Mouse (Mus musculus): ENCODE measurements around the gene Dido1. TPM values are rescaled to one million over a fixed set of nuclear protein-coding genes. Genes with fewer than 3 reads are reported as not detected.
A peak's percentile ranks its signal among the peaks of the same experiment; 100 is the strongest.

Gene Dido1
- total RNA-seq, 2 experiments from 2014 or later: 37.4 to 42.9 TPM

DNA sequence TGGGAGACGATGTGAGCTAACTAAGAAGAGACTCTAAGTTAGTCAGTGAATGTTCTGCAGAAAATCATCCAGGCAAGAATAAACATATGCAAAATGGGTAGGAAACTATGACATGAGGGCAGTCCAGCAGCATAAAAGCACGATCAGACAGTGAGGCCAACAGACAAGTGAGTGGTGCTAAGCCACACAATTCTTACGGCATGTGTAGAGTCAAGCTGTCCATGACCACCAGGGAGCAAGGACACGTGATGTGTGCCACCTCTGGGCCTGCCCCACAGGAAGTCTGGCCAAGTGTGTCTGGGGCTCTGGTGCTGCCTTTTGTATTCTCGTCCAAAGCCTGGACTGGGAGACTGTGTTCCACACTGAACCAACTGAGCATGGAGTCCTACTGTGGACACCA is 20.0 kb downstream of the Dido1 start:
- ATAC-seq (replicated peaks; ENCODE audit: poor library complexity): peak; percentile 35

DNA sequence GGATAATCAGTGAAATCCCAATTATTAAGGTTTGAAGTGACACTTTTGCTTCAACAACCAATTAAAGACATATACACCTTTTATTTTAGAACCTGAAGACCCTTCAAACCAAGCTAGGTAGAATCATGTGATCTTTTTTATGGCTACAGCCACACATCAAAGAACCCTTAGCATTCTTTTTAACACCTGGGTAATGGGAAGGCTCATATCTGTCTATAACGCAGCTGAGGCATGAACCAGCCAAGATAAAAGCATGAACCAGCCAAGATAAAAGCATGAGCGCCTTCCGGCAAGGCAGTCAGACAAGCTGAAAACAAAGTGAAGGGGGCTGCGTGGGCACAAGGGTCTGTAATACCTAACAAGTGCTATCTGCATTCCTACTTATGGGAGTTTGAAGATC is 25.8 kb downstream of the Dido1 start:
- no peak for ATAC-seq (replicated peaks; ENCODE audit: poor library complexity)

DNA sequence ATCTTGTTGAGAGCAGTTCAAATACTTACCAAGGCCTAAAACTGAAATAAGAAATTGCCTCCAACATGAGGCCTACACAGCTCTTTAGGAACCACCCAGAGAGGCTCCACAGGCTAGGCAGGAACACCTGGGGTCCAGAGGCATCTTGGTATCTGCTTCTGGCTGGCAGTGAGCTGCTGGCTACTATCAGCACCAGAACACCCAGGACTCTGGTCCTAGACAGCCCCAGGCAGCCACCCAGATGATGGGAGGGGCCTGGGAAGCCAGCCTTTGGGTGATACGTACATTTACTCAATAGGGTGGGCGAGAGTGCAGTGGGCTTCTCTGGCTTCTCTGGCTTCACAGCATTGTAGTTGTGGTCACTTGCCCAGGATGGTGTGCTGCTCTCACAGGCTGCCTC is 26.3 kb downstream of the Dido1 start:
- peak; percentile 55 for ATAC-seq (replicated peaks; ENCODE audit: poor library complexity)

DNA sequence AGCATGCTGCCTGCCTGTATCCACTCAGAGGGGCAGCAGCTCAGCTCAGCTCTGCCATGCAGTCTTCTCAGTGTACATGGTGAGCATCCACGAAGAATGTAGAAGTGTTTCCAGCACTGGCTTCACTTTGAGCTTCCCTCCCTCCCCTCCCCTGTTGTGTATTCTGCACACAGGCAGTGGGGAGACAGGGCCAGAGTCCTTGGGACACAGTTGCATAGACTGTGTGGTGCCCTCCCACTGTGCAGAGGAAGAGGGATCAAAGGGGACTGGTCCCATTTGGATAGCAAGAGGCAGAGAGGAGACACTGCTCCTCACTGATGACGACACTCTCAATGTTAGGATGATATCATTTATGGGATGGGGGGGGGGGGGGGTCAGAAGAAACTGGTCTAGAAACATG is 28.6 kb downstream of the Dido1 start:
- no peak for ATAC-seq (replicated peaks; ENCODE audit: poor library complexity)

DNA sequence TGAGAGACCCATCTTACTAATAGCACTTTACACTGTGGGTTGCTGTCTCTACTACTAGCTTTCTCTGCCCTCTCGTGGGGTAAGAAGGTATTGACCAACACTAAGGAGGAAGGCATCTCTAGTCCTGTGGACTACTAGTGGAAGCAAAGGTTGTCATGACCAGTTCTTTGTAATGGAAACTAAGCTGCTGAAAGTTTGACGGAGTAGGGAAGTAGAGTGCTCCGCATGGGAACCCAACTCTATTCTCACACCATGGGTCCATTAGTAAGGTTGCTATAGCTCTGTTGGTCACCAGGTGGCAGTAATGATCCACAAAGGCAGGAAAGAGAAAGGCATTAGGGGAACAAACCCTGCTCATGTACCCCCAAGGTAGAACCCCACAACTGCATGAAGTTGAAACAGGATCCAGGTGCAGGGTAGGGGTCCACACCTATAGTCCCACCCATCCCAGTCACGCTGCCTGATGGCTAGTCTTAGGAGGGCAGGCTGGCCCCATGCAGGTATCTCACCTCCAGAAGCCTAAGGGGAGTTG is 31.1 kb downstream of the Dido1 start:
- ATAC-seq (replicated peaks; ENCODE audit: poor library complexity): peak; percentile 89

DNA sequence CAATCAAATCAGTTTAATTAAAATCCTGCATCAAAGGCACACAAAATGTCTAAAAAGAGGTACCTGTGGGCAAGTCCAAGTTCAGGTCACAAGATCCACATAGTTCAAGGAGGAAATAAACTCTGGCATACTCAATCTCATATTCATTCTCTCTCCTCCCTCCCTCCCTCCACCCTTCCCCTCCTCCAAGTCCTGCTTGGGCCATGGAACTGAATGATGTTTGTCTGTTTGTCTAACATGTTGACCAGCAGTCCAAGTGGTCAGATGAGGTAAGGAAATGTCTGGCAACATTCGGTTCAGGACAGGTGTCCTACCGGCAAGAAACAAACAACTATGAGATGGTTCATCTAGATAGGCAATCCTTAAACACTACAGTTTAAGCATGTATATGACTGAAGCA is 33.1 kb downstream of the Dido1 start:
- ATAC-seq (replicated peaks; ENCODE audit: poor library complexity): no peak

DNA sequence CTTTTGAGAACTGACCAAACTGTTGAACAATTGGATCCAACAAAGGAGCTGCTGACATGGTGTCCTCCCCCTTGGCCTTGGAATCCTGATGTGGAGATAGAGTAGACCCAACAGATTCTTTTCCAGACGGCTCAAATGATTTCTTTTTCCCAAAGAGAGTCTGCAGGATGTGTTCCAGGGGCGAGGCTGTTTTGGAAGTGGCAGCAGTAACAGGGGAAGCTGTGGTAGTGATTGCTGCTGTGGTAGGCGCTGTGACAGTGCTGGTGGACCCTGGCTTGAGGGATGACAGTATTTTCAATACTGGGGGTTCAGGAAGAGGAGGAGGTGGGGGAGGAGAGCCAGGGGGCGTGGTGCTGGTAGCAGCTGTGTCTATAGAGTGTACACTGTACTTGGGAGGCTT is 47.8 kb downstream of the Dido1 start:
- ATAC-seq (replicated peaks; ENCODE audit: poor library complexity): no peak

DNA sequence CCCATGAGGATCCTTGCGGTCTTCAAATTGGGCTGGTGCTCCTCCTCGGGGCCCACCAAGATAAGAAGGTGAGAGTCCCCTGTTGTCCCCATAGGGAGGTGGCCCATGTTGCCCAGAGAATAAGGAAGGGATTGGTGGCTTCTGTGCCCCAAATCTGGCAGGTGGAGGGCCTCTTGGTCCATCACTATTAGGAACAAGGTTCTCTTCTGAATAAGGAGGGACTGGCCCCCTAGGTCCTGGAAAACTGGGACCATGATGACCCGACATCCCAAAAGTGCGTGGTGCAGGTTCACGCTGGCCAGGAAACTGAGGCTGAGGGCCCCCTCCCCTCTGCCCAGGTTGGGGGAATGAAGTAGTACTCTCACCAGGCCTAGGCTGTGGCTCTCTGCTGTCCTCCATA is 49.3 kb downstream of the Dido1 start:
- ATAC-seq (replicated peaks; ENCODE audit: poor library complexity): no peak

DNA sequence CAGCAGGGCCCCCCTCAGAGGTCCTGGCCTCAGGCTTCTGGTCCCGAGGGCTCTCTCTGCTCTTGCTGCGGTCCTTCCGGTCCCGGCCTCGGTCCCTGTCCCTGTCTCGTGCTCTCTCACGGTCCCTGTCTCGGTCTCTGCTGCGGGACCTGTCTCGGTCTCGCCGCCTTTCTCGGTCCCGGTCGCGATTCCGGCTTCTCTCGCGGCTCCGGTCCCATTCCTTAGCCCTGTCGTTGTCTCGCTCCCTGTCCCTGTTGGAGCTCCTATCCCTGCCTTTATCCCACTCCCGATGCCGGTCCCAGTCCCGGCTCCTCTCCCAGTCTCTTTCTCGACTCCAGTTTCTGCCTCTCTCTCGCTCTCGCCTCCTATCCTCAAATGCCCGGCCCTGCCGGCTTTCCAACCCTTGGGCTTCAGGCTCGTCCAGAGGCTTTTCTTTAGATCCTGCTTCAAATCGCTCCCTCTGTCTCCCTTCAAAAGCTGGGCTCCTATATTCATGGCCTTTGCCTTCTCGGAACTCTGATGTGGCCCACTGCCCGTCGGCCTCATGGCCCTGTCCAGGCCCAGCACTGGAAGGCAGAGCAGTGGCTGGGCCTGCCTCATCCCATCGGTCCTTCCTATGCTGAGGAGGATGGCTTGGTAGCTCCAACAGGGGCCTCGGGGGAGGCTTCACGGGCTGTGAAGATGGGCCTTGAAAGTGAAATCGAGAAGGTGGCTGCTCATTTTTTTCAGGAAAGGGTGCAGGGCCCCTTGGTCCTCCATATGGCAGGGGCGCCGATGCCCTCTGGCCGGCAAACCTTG is 50.2 kb downstream of the Dido1 start:
- no peak for ATAC-seq (replicated peaks; ENCODE audit: poor library complexity)

DNA sequence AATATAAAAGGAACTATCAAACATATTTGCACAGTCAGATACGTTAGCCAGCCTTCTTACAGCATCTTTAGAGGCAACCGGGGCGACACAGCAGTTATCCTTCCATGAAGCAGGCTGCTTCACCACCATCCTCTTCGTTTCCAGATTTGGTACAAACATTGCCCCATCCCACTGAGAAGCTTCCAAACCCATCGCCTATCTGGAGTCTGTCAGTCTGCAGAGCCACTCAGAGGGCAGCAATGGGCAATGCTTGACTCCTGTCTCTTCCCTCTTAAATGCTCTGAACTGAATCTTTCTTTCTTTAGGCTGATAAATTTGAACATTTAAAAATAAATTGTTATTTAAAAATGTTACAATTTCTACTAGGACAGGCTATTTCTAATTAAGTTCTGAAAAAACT is 51.4 kb downstream of the Dido1 start:
- no peak for ATAC-seq (replicated peaks; ENCODE audit: poor library complexity)

DNA sequence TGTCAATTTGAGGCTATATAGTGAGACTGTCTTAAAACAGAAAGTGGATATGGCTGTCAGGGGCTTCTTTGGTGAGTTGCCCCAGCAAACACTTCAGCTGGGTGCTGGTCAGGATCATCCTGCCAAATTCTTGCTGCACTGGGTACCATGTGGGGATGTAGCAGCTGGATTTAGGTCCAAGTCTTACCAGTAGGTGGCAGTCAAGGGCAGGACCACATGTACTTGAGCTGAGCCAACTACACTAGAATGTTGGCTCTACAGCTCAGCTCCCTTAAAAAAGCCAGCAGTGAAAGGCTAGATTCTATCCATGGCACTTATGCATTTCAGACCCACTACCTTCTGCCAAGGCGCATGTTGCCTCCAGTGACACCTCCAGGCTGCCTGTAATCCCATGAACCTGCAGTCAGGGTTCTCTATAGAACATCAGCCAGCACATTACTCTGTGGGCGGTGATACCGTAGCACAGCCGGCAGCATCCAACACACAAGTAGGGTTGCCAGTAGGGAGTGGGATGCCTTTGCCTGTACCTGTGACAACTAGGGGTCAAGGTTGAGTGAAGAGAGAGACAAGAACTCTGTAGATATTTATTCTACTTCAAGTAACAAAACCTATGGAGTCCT is 52.3 kb downstream of the Dido1 start:
- peak; percentile 97 for ATAC-seq (replicated peaks; ENCODE audit: poor library complexity)

DNA sequence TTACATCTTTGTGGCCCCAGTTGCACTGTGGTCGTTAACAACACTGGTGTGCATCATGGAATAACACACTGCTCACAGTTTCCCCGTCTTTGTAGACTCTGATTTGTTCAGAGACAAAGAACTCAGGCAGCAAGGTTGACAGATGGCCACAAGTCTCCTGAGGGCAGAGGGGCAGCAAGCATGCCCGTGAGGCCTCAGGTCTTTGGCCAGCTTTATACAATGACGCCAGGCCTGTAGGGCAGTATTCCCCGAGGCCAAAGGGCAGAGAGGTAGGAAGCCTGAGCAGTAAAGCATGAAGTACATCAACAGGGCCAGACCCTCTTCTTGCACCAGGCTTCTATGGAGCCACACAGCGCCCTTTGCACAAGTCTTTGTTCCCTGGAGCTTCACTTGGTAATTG is 54.6 kb downstream of the Dido1 start:
- ATAC-seq (replicated peaks; ENCODE audit: poor library complexity): no peak

DNA sequence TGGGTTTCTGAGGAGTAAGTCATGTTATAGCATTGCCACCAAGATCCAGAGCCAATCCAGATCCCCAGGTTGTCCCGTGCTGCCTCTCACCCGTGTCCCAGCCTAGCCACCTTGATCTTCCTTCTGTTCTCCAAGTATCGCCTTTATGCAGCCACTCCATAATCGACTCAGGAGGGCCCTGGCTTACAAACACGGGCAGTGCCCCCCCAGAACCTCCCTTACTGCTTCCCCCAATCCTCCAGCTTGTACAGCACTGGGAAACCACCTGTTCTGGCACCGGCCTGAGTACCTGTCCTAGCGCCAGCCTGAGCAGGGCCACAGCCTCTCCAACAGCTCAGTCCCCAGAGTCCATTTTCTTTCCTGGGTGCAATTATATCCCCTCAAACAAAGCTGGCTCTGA is 55.1 kb downstream of the Dido1 start:
- ATAC-seq (replicated peaks; ENCODE audit: poor library complexity): no peak

DNA sequence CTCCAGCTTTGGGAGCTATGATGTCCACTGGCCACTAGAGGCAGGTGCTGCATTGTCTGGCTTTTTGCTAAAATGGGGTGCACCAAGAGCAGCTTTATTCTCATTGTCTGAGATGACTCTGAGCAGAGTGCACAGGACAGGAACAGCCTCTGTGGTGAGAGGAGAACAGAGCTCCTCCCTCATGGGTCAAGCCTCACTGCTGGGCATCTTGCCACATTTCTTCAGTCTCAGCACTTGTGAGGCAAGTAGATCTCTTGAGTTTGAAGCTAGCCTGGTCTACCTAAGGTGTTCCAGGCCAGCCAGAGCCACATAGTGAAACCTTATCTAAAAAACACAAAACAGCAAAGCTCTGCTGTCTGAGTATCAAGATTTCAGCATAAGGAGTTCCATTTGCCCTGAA is 63.0 kb downstream of the Dido1 start:
- peak; percentile 14; the same call in 1 of the 2 replicates for ATAC-seq (replicated peaks; ENCODE audit: poor library complexity)

DNA sequence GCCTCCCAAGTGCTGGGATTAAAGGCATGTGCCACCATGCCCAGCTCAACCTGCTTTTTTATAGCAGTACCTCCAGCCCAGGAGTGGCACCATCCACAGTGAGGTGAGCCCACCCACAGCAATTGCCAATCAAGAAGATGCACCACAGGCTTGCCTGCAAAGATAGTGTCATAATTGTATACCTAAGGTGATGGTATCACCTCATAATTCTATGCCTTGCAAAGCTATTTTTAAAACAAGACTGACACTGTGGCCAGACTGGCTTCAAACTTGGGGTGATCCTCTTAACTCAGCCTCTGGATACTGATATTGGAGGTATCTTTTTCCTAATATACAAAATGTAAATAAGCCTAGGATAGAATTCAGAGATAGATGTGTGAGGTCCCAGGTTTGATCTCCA is 66.2 kb downstream of the Dido1 start:
- ATAC-seq (replicated peaks; ENCODE audit: poor library complexity): no peak

DNA sequence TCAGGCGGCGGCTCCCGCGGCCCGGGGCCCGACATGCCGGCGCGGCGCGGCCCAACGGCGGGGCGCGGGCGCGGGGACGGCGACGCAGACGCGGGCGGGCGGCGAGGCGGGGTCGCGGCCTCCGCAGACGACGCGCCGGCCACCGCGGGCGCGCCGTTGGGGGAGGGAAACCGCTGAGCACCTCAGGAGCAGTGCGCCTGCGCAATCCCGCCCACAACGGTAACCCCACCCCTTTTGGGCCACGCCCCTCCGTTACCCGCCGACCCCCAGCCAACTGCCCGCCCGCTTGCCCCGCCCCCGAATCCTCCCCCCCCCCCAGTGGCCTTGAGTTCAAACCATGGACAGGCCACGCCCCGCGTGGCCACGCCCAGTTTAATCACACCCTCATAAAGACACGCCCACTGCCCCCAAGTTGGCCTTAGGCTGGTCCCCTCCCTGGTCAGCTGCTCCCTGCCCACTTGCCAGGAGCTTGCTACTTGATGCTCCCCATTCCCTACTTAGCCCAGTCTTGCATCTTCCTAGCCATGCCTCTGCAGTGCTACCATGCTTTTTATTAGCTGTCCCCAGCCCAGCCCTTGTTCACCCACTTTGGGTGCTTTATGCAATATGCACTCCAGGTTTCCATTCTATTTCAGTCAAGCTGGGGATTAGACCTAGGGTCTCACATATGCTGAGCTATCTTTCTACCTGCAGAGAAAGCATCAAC is 67.1 kb downstream of the Dido1 start, which contains the start of gene Tcfl5:
Tcfl5 (minus strand) TSS at position 154 of the 706 bp plus-strand sequence.
- ATAC-seq (replicated peaks; ENCODE audit: poor library complexity): no peak

DNA sequence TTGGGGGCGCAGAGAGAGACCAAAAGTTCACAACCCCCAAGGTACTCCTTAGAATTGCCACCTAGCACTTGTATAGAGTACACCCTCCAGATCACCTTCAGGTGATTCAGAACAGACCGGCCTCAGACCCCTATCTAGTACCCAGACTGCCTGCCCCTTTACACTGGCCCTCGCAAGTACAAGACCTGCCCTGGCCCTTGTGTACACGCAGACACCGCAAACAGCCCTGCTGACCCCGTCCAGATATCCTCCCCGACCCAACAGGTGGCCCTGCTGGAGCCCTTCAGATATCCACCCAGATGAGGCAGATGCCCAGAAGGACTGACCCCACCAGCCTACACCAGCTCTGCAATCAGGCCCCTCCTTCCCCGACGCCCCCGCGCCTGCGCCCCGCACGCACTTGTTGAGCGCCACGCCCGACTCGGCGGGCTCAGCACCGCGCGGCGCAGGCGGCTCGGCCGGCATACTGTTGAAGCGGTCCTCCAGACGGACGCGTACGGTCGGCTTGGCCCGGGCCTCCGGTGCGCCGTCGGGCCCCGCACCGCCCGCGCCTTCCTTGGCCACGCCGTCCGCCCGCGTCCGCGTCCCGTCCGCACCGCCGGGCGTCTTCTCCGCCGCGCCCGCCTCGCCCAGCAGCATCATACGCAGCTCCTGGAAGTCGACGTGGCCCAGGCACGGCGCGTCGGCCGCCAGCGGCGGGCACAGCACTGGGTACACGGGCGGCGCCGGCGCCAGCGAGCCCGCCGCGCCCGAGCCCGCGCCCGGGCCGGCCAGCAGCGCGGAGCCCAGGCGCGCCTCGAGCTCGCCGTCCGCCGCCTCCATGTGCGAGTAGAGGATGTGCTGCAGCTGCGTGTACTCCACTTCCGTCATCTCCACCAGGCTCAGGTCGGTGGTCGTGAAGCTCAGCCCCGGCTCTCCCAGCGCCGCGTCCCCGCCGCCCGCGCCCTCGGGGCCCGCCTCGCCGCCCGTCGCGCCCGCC is 67.9 kb downstream of the Dido1 start:
- no peak for ATAC-seq (replicated peaks; ENCODE audit: poor library complexity)

DNA sequence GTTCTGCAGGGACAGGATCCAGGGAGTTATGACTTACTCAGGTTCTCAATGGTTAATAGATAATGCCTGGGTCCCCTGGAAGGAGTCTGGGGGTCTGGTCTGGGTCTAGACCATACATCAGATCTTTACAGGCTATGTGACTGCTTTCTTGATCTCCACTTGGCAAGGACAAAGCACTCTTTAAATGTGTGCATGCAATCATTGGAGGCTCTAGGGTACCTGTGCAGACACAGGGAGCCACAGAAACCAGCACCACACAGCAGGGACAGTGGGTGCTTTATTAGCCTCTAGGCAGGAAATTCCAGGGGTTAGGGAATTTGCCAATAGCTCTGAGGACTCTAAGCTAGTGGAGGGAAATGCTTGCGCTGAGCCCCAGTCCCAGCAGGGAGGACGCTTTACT is 97.9 kb downstream of the Dido1 start:
- no peak for ATAC-seq (replicated peaks; ENCODE audit: poor library complexity)

DNA sequence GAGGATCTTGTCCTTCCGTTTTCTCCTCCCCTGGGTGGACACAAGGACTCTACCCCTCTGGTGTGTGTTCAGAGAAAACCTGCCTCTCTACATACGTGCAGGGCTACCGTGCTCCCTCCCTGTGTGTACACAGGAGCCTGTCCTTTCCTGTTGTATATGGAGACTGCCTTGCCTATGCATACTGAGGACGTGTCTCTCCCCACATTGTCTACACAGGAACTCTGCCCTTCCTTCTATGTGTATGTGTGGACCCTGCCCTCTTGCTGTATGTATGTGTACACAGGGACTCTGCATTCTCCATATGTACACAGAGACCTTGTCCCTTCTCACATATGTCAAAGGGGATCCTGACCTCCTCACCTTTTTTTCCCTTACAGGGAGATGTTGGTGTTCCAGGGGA is 99.5 kb downstream of the Dido1 start:
- no peak for ATAC-seq (replicated peaks; ENCODE audit: poor library complexity)

Data from megakaryocyte progenitor cell, adult 5-6 weeks (primary cell).